Mouse (Mus musculus) gastrocnemius, adult 2 months (tissue): Measurements from ENCODE around the gene G3bp2. TPM values are rescaled to one million over a fixed set of nuclear protein-coding genes. Genes with fewer than 3 reads are reported as not detected.

Source experiments
- DNase-seq: peaks from one replicate; pipeline ENCODE4 v3.0.0; 2022
- H3K27ac ChIP-seq: fragments of 200-600 bp; 2 replicates; pipeline ENCODE4 v1.8.1; 2022; ENCODE audit warnings: mild to moderate bottlenecking
- H3K4me3 ChIP-seq: fragments of 200-600 bp; 2 replicates; pipeline ENCODE4 v1.8.1; 2022; ENCODE audit warnings: mild to moderate bottlenecking, moderate library complexity
- CTCF ChIP-seq: fragments of 200-600 bp; IDR thresholded peaks from 2 replicates; pipeline ENCODE4 v1.8.1; 2022; ENCODE audit warnings: antibody characterized with exemption, mild to moderate bottlenecking, moderate library complexity
- intact Hi-C: fragments of 180-260 bp; cut with DNase I; formaldehyde crosslinking; loops from one replicate; pipeline ENCODE4 v1.15.1; 2025
- total RNA-seq, 2 experiments: library from RNA; stranded (reverse); gene quantifications; 2 replicates each; pipeline ENCODE4 v1.2.3; 2021

G3bp2 gene
- total RNA-seq, 2 experiments from 2014 or later, result 49.1 to 73.5 TPM

GRCm38 (mm10) chr5:92114223-92114622 is 30.7 kb upstream of the G3bp2 start:
- Histone ChIP-seq H3K4me3 (no peak overlapping the region), H3K27ac (no peak overlapping the region)
- DNase-seq, result no peak
- no peak for TF ChIP-seq CTCF
- intact Hi-C loops, result no loop called here

- intact Hi-C loops, result no loop called here
- Histone ChIP-seq H3K27ac (no peak overlapping the region), H3K4me3 (no peak overlapping the region)
- TF ChIP-seq CTCF, result no peak
- DNase-seq, result no peak
These were observed 30.0 kb upstream of the G3bp2 start for GRCm38 (mm10) chr5:92113484-92113883.

GRCm38 (mm10) chr5:92112585-92112984 is 29.1 kb upstream of the G3bp2 start:
- TF ChIP-seq CTCF, result no peak
- peak overlapping the region; percentile 64 for H3K4me3 ChIP-seq
- no peak for DNase-seq
- intact Hi-C loops, result no loop called here
- peak overlapping the region; percentile 68 for H3K27ac ChIP-seq

GRCm38 (mm10) chr5:92112175-92112574 is 28.7 kb upstream of the G3bp2 start:
- H3K4me3 ChIP-seq, result peak overlapping the region; percentile 64
- DNase-seq, result peak; percentile 28

GRCm38 (mm10) chr5:92110818-92111355 is 27.4 kb upstream of the G3bp2 start:
- peak; percentile 63 for DNase-seq
- Histone ChIP-seq H3K27ac (peak overlapping the region; percentile 77), H3K4me3 (0 out of 2 replicates have a peak overlapping the region, but pooled peaks have one; percentile 26)
- TF ChIP-seq CTCF, result no peak
- intact Hi-C loops, result no loop called here

More at GRCm38 (mm10) chr5:92112175-92112574, 28.7 kb upstream of the G3bp2 start:
- H3K27ac ChIP-seq, result peak overlapping the region; percentile 68
- intact Hi-C loops, result no loop called here
- TF ChIP-seq CTCF, result no peak

GRCm38 (mm10) chr5:92107282-92107681 is 23.8 kb upstream of the G3bp2 start:
- TF ChIP-seq CTCF, result no peak
- no peak for DNase-seq
- intact Hi-C loops, result no loop called here
- H3K27ac ChIP-seq, result peak overlapping the region; percentile 65
- no peak overlapping the region for H3K4me3 ChIP-seq

- no peak for TF ChIP-seq CTCF
- peak; percentile 36 for DNase-seq
- Histone ChIP-seq H3K27ac (peak overlapping the region; percentile 65), H3K4me3 (no peak overlapping the region)
- intact Hi-C loops, result no loop called here
These were observed 23.0 kb upstream of the G3bp2 start for GRCm38 (mm10) chr5:92106327-92107125.

GRCm38 (mm10) chr5:92103816-92104415 is 20.4 kb upstream of the G3bp2 start:
- Histone ChIP-seq H3K27ac (peak overlapping the region; percentile 86), H3K4me3 (peak overlapping the region; percentile 2)
- DNase-seq, result peak; percentile 61
- intact Hi-C loops, result no loop called here
- no peak for TF ChIP-seq CTCF

GRCm38 (mm10) chr5:92103062-92103461 is 19.5 kb upstream of the G3bp2 start:
- Histone ChIP-seq H3K4me3 (no peak overlapping the region), H3K27ac (peak overlapping the region; percentile 86)
- intact Hi-C loops, result no loop called here
- TF ChIP-seq CTCF, result no peak
- no peak for DNase-seq

GRCm38 (mm10) chr5:92101601-92102000 is 18.1 kb upstream of the G3bp2 start:
- no peak for DNase-seq
- intact Hi-C loops, result no loop called here
- H3K27ac ChIP-seq, result no peak overlapping the region
- no peak overlapping the region for H3K4me3 ChIP-seq
- no peak for TF ChIP-seq CTCF

GRCm38 (mm10) chr5:92098351-92099109 is 15.0 kb upstream of the G3bp2 start:
- Histone ChIP-seq H3K4me3 (peak overlapping the region; percentile 32), H3K27ac (peak overlapping the region; percentile 73)
- no peak for DNase-seq
- intact Hi-C loops, result no loop called here
- no peak for TF ChIP-seq CTCF

GRCm38 (mm10) chr5:92097779-92098178 is 14.3 kb upstream of the G3bp2 start:
- intact Hi-C loops, result no loop called here
- Histone ChIP-seq H3K4me3 (no peak overlapping the region), H3K27ac (peak overlapping the region; percentile 73)
- TF ChIP-seq CTCF, result no peak
- DNase-seq, result no peak
